Mouse (Mus musculus): ENCODE data around the gene Bahcc1.

The Bahcc1 gene

DNA sequence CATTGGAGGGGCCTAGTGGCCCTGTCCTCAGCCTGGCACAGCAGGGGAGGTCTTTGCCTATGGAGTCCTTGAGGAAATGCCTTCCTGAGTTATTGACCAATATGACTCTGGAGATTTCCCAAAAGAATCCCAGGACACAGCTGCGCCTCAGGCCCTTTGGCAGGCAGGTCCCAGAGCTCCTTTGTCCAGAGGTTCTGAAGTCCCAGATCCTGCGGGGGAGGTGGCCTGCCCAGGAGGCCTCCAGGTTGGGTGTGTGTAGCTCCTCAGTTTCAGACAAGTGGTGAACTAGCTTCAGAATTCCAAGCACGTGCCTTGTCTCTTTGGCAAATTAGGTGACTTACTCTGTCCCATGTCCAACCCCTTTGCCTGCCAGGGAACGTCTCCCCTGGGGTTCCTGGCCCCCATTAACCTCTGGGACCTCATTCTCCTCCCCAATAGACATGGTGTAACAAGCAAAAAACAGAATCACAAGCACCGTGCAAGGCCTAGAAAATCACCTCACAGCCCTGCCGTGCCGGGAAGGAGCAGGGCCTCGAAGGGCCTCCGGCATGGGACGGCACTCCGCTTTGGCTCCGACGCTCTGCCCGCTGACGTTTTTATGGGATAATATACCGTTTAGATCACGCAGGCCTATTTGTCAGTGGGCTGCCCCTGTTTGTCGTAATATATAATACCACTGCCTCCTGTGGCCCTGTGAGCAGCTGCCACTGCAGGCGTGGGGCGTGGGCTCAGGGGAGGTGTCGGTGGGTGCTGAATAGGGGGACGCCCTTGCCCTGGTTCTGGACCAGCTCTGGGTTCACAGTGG lies 10.2 kb downstream of the Bahcc1 start:
- no peak for DNase-seq (ENCODE audit: low spot score)

- no peak for DNase-seq (ENCODE audit: low spot score)
Observed at GRCm38 (mm10) chr11:120243531-120243820, 10.7 kb downstream of the Bahcc1 start.

GRCm38 (mm10) chr11:120248160-120248793 lies 15.5 kb downstream of the Bahcc1 start:
- DNase-seq (ENCODE audit: low spot score), result no peak

DNA sequence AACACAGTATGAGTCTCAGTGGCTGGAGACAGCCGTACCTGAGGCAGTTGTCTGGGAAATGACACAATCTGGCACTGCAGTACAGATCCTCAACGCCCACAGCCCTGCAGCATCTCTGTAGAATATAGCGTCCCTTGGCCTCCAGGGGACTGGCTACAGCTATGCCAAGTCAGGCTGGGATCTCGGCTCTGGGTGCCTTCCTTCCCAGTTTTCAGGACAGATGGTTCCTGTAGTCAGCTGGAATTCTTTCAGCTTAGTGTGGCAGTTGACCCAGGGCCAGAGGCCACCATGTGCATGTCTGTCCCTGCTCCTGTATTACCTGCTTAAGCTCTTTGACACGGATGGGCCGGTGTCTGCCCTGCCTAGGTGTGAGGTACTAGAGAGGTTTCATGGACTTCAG lies 16.2 kb downstream of the Bahcc1 start:
- no peak for DNase-seq (ENCODE audit: low spot score)

- no peak for DNase-seq (ENCODE audit: low spot score)
Observed at GRCm38 (mm10) chr11:120250991-120251949, 18.5 kb downstream of the Bahcc1 start.

GRCm38 (mm10) chr11:120251950-120252308 lies 19.2 kb downstream of the Bahcc1 start:
- DNase-seq (ENCODE audit: low spot score), result no peak

- DNase-seq (ENCODE audit: low spot score), result no peak
Observed at GRCm38 (mm10) chr11:120252398-120252797, 19.7 kb downstream of the Bahcc1 start.

- no peak for DNase-seq (ENCODE audit: low spot score)
Observed at GRCm38 (mm10) chr11:120252843-120253645, 20.3 kb downstream of the Bahcc1 start.

DNA sequence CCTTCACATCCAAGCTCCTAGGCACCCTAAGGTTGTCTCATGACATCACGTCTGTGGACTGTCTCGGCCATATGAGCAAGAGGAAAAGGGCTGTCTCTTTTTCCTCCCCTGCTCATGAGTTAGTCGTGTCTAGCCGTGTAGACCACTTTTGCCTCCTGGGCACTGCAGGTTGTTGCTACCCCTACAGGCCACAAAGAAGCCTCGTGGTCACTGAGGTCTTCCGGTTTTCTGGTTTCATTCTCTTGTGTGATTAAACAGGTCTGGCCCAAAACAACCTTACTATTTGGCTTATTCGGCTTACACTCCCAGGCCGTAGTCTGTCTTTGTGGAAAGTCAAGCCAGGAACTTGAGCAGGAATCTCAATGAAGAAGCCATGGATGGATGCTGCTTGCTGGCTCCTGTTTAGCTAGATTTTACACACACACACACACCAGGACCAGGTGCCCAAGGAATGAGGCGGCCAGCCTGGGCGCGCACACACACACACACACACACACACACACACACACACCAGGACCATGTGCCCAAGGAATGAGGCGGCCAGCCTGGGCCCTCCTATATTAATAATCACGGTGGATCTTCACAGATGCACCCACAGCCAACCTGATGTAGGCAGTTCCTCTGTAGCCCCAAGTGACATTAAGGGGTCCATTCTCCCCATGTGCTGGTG lies 21.0 kb downstream of the Bahcc1 start:
- no peak for DNase-seq (ENCODE audit: low spot score)

- DNase-seq (ENCODE audit: low spot score), result no peak
Observed at GRCm38 (mm10) chr11:120254420-120254819, 21.7 kb downstream of the Bahcc1 start.

- DNase-seq (ENCODE audit: low spot score), result no peak
Observed at GRCm38 (mm10) chr11:120255038-120255437, 22.3 kb downstream of the Bahcc1 start.

- no peak for DNase-seq (ENCODE audit: low spot score)
Observed at GRCm38 (mm10) chr11:120255499-120255898, 22.8 kb downstream of the Bahcc1 start.

DNA sequence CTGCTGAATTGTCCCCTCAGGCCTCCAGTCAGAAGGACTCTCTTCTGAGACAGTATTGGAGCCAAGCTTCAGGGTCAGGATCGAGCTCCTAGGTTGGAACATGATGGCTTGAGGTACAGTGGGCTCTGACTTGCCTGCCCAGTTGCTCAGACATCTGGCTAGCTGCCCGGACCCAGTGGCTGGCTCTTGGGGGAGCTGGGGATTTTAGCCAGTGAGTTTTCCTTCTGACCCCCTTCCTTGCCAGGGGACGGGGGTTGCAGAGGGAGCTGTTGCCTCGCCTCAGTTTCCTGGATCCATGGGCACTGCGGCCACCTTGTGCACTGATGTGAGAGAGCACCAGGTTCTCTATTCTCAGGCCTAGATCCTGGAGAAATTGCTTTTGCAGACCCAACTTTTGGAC lies 23.4 kb downstream of the Bahcc1 start:
- DNase-seq (ENCODE audit: low spot score), result no peak

DNA sequence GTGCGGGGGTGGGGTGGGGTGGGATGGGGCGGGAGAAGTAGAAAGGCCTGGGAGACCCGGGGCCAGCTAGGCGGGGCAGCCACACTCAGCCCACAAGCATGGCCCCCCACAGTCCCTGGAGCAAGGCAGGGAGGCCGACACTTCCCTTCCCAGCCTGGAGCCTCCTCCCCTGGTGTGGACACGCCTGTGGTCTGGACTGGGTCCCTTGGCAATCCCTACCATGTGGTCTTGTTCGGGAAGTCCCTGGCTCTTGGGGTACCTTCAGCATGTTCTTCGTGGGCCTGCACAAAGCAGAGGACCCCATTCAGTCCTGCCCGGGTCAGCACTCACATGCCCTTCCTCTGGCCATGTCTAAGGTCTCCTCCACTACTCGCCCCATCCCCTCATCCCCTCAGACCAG lies 23.8 kb downstream of the Bahcc1 start:
- DNase-seq (ENCODE audit: low spot score), result no peak

GRCm38 (mm10) chr11:120256981-120257820 lies 24.5 kb downstream of the Bahcc1 start:
- DNase-seq (ENCODE audit: low spot score), result no peak

DNA sequence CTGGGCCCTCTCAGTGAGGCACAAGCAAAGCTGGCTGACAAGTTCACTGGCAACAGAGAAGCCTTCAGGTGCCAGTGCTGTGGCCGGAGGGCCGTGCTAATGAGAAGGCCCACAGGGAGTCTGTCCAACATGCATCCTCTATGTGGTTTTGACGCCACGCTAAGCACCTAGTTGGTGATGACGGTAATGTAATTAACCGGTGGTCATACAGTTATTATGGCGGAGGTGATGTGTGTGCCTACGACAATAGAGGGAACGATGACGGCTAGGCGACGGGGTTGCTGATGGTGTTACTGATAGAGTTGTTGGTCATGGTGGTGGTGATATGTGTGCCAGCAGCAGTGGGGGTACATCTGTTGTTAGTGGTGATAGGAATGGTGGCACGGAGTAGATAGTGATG lies 25.2 kb downstream of the Bahcc1 start:
- DNase-seq (ENCODE audit: low spot score), result no peak

DNA sequence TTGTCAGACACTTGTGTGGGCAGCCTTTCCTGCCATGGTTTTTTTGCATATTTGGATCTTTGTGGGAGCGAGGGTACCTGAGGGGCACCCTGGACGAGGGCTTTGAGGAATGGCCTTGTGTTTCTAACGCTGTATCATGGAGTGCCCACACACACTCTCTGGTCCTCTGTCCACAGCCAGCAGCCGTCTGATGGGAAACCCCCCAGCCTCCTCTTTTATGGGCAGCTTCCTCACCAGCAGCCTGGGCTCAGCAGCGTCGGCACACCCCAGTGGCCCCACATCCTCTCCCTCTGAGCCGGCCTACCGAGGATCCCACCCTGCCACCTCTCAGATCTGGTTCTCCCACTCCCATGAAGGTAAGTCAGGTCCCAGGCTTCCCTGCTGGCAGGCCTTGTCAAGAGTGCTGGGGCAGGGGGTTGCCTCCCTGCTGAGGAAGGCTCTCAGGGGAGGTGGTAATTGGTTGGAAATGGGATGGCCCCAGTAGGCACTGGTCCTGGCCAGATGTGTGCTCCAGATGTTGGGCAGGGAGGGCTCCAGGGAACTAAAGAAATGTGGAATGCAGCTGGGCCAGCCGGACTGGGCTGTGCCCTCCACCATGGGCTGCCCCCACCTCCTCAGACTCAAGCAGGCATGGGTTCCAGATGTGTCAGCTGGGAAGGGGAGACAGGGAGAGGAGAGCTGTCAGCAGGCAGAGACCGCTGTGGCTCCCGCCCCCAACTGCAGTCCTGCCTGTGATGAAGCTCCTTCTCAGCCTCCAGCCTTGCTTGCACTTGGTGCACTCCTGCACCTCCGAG lies 26.3 kb downstream of the Bahcc1 start:
- DNase-seq (ENCODE audit: low spot score), result no peak

DNA sequence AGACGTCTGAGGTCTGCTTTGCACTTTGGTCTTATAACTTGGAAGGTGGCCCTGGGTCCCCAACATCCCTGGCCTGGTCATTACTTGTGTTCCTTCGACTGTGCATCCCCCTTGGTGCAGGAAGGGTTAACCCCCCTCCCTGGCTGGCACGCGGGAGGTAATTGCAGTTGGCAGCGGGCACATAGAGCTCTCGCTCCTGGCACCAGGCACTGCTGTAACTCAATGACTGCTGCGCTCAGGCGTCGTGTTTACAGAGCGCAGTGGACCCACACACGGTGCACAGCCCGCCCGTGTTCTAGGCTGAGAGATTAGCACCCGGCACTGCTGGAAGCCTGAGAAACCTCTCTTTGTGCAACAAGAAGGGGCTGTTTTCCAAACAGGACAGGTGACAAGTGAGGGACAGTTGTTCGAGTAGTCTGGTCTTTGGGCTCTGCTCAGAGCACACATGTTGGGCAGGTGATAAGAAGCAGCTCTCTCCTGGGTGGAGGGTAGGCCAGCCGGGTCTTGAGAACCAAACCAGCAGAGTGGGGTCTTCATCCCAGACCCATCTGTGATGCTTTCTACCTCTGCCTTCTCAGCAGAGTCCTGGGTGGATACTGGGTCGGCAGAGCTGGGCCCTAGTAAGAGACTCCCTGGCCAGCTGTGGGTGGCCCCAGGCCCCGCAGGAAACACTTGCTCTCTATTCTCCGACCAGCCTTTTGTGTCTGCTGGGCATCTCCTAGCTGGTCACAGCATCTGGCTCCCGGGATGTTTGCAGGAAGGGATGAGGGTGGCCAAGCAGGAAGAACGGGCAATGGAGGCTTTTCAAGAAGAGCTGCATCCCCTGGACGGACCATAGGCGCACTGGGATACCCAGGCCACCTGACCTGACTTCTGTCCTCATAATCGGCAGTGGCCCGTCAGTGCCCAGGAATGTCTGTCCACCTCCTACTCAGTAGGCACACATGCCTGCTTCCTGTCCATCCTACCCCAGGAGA lies 27.3 kb downstream of the Bahcc1 start:
- DNase-seq (ENCODE audit: low spot score), result no peak
